Mouse (Mus musculus): ENCODE data around the gene Lrtm2. TPM values are rescaled to one million over a fixed set of nuclear protein-coding genes. Genes with fewer than 3 reads are reported as not detected.

Lrtm2 gene
- total RNA-seq, 2 experiments from 2014 or later: 0.07 to 0.74 TPM

GRCm38 (mm10) chr6:119338121-119338912, 7.8 kb upstream of the Lrtm2 start:
- intact Hi-C loops (cut with DNase I; ENCODE audit: low total_unique reads): no loop called here
- no peak for DNase-seq

- DNase-seq: no peak
- intact Hi-C loops (cut with DNase I; ENCODE audit: low total_unique reads): no loop called here
These were observed 6.7 kb upstream of the Lrtm2 start for GRCm38 (mm10) chr6:119337287-119337686.

GRCm38 (mm10) chr6:119336124-119336523, 5.6 kb upstream of the Lrtm2 start:
- DNase-seq: no peak
- intact Hi-C loops (cut with DNase I; ENCODE audit: low total_unique reads): no loop called here

GRCm38 (mm10) chr6:119333831-119334230, 3.3 kb upstream of the Lrtm2 start:
- DNase-seq: no peak
- intact Hi-C loops (cut with DNase I; ENCODE audit: low total_unique reads): no loop called here

GRCm38 (mm10) chr6:119333202-119333601, 2.6 kb upstream of the Lrtm2 start:
- intact Hi-C loops (cut with DNase I; ENCODE audit: low total_unique reads): no loop called here
- no peak for DNase-seq

GRCm38 (mm10) chr6:119332111-119332510, 1.5 kb upstream of the Lrtm2 start:
- intact Hi-C loops (cut with DNase I; ENCODE audit: low total_unique reads): no loop called here

GRCm38 (mm10) chr6:119329936-119330335, 630 bp downstream of the Lrtm2 start:
- no peak for DNase-seq
- intact Hi-C loops (cut with DNase I; ENCODE audit: low total_unique reads): no loop called here

More at GRCm38 (mm10) chr6:119332111-119332510, 1.5 kb upstream of the Lrtm2 start:
- no peak for DNase-seq

GRCm38 (mm10) chr6:119329215-119329714, 1.3 kb downstream of the Lrtm2 start:
- DNase-seq: peak; percentile 23
- intact Hi-C loops (cut with DNase I; ENCODE audit: low total_unique reads): no loop called here

- intact Hi-C loops (cut with DNase I; ENCODE audit: low total_unique reads): no loop called here
- DNase-seq: no peak
These were observed 1.9 kb downstream of the Lrtm2 start for GRCm38 (mm10) chr6:119328521-119329115.

- intact Hi-C loops (cut with DNase I; ENCODE audit: low total_unique reads): no loop called here
- DNase-seq: no peak
These were observed 4.0 kb downstream of the Lrtm2 start for GRCm38 (mm10) chr6:119326541-119326940.

- DNase-seq: no peak
- intact Hi-C loops (cut with DNase I; ENCODE audit: low total_unique reads): no loop called here
These were observed 4.6 kb downstream of the Lrtm2 start for GRCm38 (mm10) chr6:119325978-119326377.

- intact Hi-C loops (cut with DNase I; ENCODE audit: low total_unique reads): no loop called here
- DNase-seq: no peak
These were observed 5.8 kb downstream of the Lrtm2 start for GRCm38 (mm10) chr6:119324776-119325175.

GRCm38 (mm10) chr6:119321752-119322151, 8.8 kb downstream of the Lrtm2 start:
- no peak for DNase-seq
- intact Hi-C loops (cut with DNase I; ENCODE audit: low total_unique reads): no loop called here

- DNase-seq: peak; percentile 16
- intact Hi-C loops (cut with DNase I; ENCODE audit: low total_unique reads): no loop called here
These were observed 10.1 kb downstream of the Lrtm2 start for GRCm38 (mm10) chr6:119320481-119320880.

GRCm38 (mm10) chr6:119319358-119319757, 11.2 kb downstream of the Lrtm2 start:
- intact Hi-C loops (cut with DNase I; ENCODE audit: low total_unique reads): no loop called here

GRCm38 (mm10) chr6:119318732-119319131, 11.8 kb downstream of the Lrtm2 start:
- intact Hi-C loops (cut with DNase I; ENCODE audit: low total_unique reads): no loop called here
- no peak for DNase-seq

More at GRCm38 (mm10) chr6:119319358-119319757, 11.2 kb downstream of the Lrtm2 start:
- no peak for DNase-seq

GRCm38 (mm10) chr6:119314751-119315476, 15.7 kb downstream of the Lrtm2 start:
- DNase-seq: no peak
- intact Hi-C loops (cut with DNase I; ENCODE audit: low total_unique reads): no loop called here

- DNase-seq: no peak
- intact Hi-C loops (cut with DNase I; ENCODE audit: low total_unique reads): no loop called here
These were observed 16.8 kb downstream of the Lrtm2 start for GRCm38 (mm10) chr6:119313588-119314375.

- intact Hi-C loops (cut with DNase I; ENCODE audit: low total_unique reads): no loop called here
- DNase-seq: no peak
These were observed 17.5 kb downstream of the Lrtm2 start for GRCm38 (mm10) chr6:119313096-119313495.
